Mouse (Mus musculus) limb, embryonic 10.5 days (tissue): Measurements from ENCODE around the gene Pax8. TPM values are rescaled to one million over a fixed set of nuclear protein-coding genes. Genes with fewer than 3 reads are reported as not detected.

Experiments used
- DNase-seq: peaks from one replicate; pipeline ENCODE4 v3.0.0-alpha.2; 2017; ENCODE audit warnings: low spot score
- H3K27ac ChIP-seq: fragments of 300-500 bp; sonication (generic); 2 replicates; pipeline ENCODE4 v1.5.1; 2016; ENCODE audit warnings: mild to moderate bottlenecking
- H3K27me3 ChIP-seq: fragments of 300-500 bp; sonication (generic); 2 replicates; pipeline ENCODE4 v1.6.1; 2016; ENCODE audit warnings: low read depth, mild to moderate bottlenecking; ENCODE audit not compliant: poor library complexity, severe bottlenecking
- H3K36me3 ChIP-seq: fragments of 300-500 bp; sonication (generic); 2 replicates; pipeline ENCODE4 v1.6.1; 2016; ENCODE audit warnings: mild to moderate bottlenecking, moderate library complexity
- H3K4me1 ChIP-seq: fragments of 300-500 bp; sonication (generic); 2 replicates; pipeline ENCODE4 v1.6.1; 2016
- H3K4me3 ChIP-seq: fragments of 300-500 bp; sonication (generic); 2 replicates; pipeline ENCODE4 v1.5.1; 2016; ENCODE audit warnings: mild to moderate bottlenecking, moderate library complexity
- H3K9me3 ChIP-seq: fragments of 300-500 bp; sonication (generic); replicated peaks from 2 replicates; pipeline ENCODE4 v1.6.1; 2016; ENCODE audit warnings: mild to moderate bottlenecking
- WGBS: fragments of 180-500 bp; shearing (Covaris S2); methylation state at CpG from one replicate; pipeline ENCODE4 v1.1.7; 2016; 5-methylcytosine and 5-hydroxymethylcytosine counted together
- polyA plus RNA-seq: library from polyadenylated mRNA; unstranded; fragments of >200 nt; fragmentation: Nextera tagmentation; extraction: Ambion mirVana; gene quantifications from 2 replicates; pipeline ENCODE4 v1.2.1, GENCODE M21; 2016

Pax8 gene
- polyA plus RNA-seq, 1 experiment from 2014 or later = 0.39 TPM

DNA sequence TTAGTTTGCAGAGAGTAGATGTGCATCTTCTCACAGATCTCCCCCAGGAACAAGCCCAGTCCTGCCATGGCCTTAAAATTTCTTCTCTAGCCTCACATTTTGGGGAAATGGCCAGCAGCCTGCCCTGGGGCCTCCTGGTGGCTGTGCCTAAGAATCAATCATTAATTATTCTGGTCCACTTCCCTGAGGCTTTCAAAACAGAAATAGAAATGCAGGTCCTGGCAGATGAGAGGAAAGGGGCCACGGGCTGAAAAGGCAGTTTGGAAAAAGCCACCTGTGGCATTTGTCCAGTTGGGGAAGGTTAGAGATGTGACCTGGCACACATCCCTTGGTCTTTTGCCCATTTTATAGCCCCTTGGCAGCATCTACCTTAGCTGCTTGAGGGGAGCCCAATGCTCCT lies 3.8 kb upstream of the Pax8 start:
- H3K27ac ChIP-seq = no peak overlapping the region
- no peak overlapping the region for H3K4me3 ChIP-seq
- no peaks in the 10 kb centered on the region for H3K9me3 ChIP-seq
- peaks cover 54% of the 10 kb centered on the region for H3K27me3 ChIP-seq
- WGBS = 38% methylated on average over 1 of the region's 1 CpGs
- H3K36me3 ChIP-seq = no peaks in the 10 kb centered on the region
- peaks cover 5% of the 10 kb centered on the region for H3K4me1 ChIP-seq
- no peak for DNase-seq

- Histone ChIP-seq H3K9me3 (no peaks in the 10 kb centered on the region), H3K27me3 (peaks cover 59% of the 10 kb centered on the region), H3K4me3 (no peak overlapping the region), H3K36me3 (no peaks in the 10 kb centered on the region), H3K27ac (no peak overlapping the region), H3K4me1 (peaks cover 10% of the 10 kb centered on the region)
- 80% methylated on average over 4 of the region's 4 CpGs for WGBS
- DNase-seq = no peak
These were observed 3.2 kb upstream of the Pax8 start for GRCm38 (mm10) chr2:24478611-24479010.

- H3K4me3 ChIP-seq = peak overlapping the region; percentile 41
- no peak overlapping the region for H3K27ac ChIP-seq
- no peaks in the 10 kb centered on the region for H3K9me3 ChIP-seq
- no peaks in the 10 kb centered on the region for H3K36me3 ChIP-seq
- 5% methylated on average over 29 of the region's 29 CpGs for WGBS
- peak; percentile 46 for DNase-seq
- H3K27me3 ChIP-seq = peaks cover 95% of the 10 kb centered on the region
- H3K4me1 ChIP-seq = peaks cover 13% of the 10 kb centered on the region
These were observed 653 bp downstream of the Pax8 start for GRCm38 (mm10) chr2:24474514-24475378.

GRCm38 (mm10) chr2:24473641-24474511 lies 1.5 kb downstream of the Pax8 start:
- peak; percentile 60 for DNase-seq

GRCm38 (mm10) chr2:24472677-24473076 lies 2.7 kb downstream of the Pax8 start:
- H3K4me1 ChIP-seq = peaks cover 13% of the 10 kb centered on the region
- no peaks in the 10 kb centered on the region for H3K9me3 ChIP-seq
- DNase-seq = peak; percentile 40
- H3K36me3 ChIP-seq = no peaks in the 10 kb centered on the region
- H3K4me3 ChIP-seq = no peak overlapping the region
- H3K27me3 ChIP-seq = peaks cover 98% of the 10 kb centered on the region
- H3K27ac ChIP-seq = no peak overlapping the region
- WGBS = 1% methylated on average over 11 of the region's 11 CpGs

More at GRCm38 (mm10) chr2:24473641-24474511, 1.5 kb downstream of the Pax8 start:
- WGBS = under 1% methylated on average over 56 of the region's 56 CpGs
- Histone ChIP-seq H3K36me3 (no peaks in the 10 kb centered on the region), H3K4me3 (peak overlapping the region; percentile 41), H3K27ac (no peak overlapping the region), H3K9me3 (no peaks in the 10 kb centered on the region), H3K4me1 (peaks cover 13% of the 10 kb centered on the region), H3K27me3 (peaks cover 97% of the 10 kb centered on the region)

DNA sequence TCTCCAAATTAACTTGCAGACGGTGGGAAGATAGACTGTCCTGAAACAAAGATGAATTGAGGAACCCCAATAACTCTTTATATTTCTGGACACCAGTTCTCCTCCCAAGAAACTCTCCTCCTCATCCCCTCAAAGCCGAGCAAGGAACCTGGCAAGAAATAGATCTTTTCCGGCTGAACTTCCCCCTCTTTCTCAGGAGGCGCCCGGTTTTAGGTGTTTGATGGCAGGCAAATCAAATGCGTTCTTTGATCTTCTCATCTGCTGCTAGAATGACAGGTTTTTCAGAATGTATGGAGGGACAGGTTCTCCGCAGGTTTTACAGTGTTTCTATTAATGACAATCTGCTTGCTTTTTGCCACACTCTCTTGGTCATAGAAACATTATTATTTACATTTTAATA lies 3.3 kb downstream of the Pax8 start:
- H3K4me1 ChIP-seq = peaks cover 13% of the 10 kb centered on the region
- H3K27me3 ChIP-seq = peaks cover 94% of the 10 kb centered on the region
- no peak overlapping the region for H3K27ac ChIP-seq
- no peaks in the 10 kb centered on the region for H3K9me3 ChIP-seq
- H3K36me3 ChIP-seq = no peaks in the 10 kb centered on the region
- H3K4me3 ChIP-seq = no peak overlapping the region
- 1% methylated on average over 7 of the region's 7 CpGs for WGBS
- peak; percentile 32 for DNase-seq

DNA sequence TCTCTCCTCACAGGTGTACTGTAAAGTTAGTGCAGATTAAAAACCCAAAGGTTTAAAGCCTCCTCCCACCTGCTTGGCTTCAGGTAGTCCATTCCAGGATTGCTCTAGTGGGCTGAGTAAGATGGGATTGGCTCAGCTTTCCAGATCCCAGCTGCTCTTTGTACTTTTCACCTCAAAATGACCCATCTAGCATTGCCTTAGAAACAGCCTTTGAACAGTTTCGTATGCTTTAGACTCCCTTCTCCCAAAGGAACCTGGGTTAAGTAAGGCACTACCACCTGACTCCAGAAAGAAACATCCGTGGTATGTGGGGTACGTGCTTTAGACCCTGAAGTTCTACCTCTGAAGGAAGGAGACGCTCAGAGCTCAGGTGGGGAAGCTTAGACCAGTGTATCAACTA lies 6.3 kb downstream of the Pax8 start:
- H3K4me1 ChIP-seq = peaks cover 7% of the 10 kb centered on the region
- H3K9me3 ChIP-seq = no peaks in the 10 kb centered on the region
- no peaks in the 10 kb centered on the region for H3K36me3 ChIP-seq
- 61% methylated on average over 4 of the region's 4 CpGs for WGBS
- no peak for DNase-seq
- no peak overlapping the region for H3K4me3 ChIP-seq
- H3K27me3 ChIP-seq = peaks cover 63% of the 10 kb centered on the region
- H3K27ac ChIP-seq = no peak overlapping the region

DNA sequence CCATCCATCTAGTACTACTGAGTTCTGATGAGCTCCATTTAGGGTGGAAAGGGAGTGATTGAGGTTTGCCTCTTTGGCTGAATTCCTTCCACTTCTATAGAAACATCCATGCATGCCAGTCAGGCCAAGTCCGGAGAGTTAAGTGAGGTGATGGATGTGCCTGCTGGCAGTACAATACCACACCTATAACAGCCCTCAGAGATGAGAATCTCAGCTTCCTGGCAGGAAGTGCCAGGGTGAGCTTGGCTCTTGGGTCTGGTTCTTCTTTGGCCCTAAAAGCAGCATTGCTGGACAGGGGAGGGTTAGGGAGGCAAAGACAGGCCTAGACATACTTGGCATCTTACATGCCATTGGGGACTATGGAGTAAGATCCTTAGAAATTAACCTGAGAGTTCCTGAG lies 7.0 kb downstream of the Pax8 start:
- H3K27ac ChIP-seq = no peak overlapping the region
- WGBS = 65% methylated on average over 1 of the region's 1 CpGs
- no peak for DNase-seq
- no peak overlapping the region for H3K4me3 ChIP-seq
- no peaks in the 10 kb centered on the region for H3K36me3 ChIP-seq
- peaks cover under 1% of the 10 kb centered on the region for H3K4me1 ChIP-seq
- peaks cover 57% of the 10 kb centered on the region for H3K27me3 ChIP-seq
- no peaks in the 10 kb centered on the region for H3K9me3 ChIP-seq

GRCm38 (mm10) chr2:24467156-24467555 lies 8.2 kb downstream of the Pax8 start:
- Histone ChIP-seq H3K9me3 (no peaks in the 10 kb centered on the region), H3K36me3 (no peaks in the 10 kb centered on the region), H3K4me3 (no peak overlapping the region), H3K27me3 (peaks cover 44% of the 10 kb centered on the region), H3K27ac (no peak overlapping the region), H3K4me1 (no peaks in the 10 kb centered on the region)
- WGBS = 0% methylated on average over 1 of the region's 1 CpGs
- DNase-seq = no peak

- peak; percentile 36 for DNase-seq
- H3K36me3 ChIP-seq = no peaks in the 10 kb centered on the region
- H3K4me1 ChIP-seq = no peaks in the 10 kb centered on the region
- no peaks in the 10 kb centered on the region for H3K27me3 ChIP-seq
- H3K4me3 ChIP-seq = no peak overlapping the region
- H3K27ac ChIP-seq = no peak overlapping the region
- WGBS = 19% methylated on average over 2 of the region's 2 CpGs
- H3K9me3 ChIP-seq = no peaks in the 10 kb centered on the region
These were observed 14.6 kb downstream of the Pax8 start for GRCm38 (mm10) chr2:24460808-24461127.

DNA sequence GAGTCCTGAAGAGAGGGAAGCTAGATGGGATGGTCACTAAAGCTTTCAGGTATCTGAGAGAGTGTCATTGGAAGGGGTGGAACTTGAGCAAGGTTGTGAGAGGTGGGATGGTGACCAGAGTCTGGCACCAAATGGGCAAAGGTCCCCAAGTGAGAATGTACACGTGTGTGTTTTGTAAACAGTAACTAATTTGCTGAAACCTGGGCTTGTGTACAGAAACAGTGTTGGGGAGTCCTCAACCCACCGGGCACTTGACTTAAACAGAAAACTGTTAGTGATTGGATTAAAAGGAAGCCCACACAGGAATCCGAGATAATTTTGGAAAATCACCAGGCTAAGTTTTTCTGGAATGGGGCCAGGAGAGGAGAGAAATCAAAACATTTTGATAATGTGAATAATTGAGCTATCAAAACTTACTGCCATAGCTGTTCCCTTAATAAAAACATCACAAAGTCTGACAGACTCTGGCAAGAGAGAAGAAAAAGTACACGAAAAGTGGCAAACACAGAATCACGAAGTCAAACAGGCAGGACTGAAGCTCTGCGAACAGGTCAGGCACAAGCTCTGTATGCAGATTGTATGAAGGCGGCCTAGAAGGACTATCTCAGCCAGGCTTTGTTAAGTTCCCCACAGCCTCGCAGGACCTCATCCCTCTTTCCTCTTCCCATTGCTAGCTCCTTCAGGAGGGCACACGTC lies 15.1 kb downstream of the Pax8 start:
- H3K4me3 ChIP-seq = no peak overlapping the region
- no peaks in the 10 kb centered on the region for H3K4me1 ChIP-seq
- 40% methylated on average over 9 of the region's 9 CpGs for WGBS
- DNase-seq = no peak
- no peak overlapping the region for H3K27ac ChIP-seq
- no peaks in the 10 kb centered on the region for H3K27me3 ChIP-seq
- no peaks in the 10 kb centered on the region for H3K9me3 ChIP-seq
- H3K36me3 ChIP-seq = no peaks in the 10 kb centered on the region

DNA sequence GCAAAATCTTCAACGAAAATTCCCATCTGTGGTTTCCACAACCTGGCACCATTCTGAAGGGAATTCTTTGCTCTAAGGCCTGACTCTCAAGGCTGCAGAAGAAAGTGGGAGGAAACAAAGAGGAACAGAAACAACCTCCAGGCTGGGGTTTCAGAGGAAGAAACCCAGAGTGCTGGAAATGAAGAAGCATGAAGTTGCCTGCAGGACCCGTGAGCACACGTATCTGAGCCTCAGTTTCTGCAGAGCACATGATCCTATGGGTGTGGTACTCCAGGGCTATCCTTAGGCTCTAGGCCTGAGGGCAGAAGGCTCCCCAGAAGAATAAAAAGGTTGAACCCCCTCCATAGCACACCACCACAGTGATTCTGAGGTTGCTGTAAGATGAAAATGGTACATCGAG lies 18.6 kb downstream of the Pax8 start:
- Histone ChIP-seq H3K27me3 (no peaks in the 10 kb centered on the region), H3K36me3 (no peaks in the 10 kb centered on the region), H3K4me3 (no peak overlapping the region), H3K27ac (no peak overlapping the region), H3K9me3 (no peaks in the 10 kb centered on the region), H3K4me1 (0 out of 2 replicates have a peak, but pooled peaks cover 2% of the 10 kb centered on the region)
- WGBS = 90% methylated on average over 4 of the region's 4 CpGs
- no peak for DNase-seq
